Mouse (Mus musculus) mesoderm, embryonic 11.5 days (tissue): Measurements from ENCODE around the gene Phyhd1.

Experiments used
- DNase-seq: peaks from one replicate; pipeline ENCODE4 v3.0.0-alpha.2; 2012; ENCODE audit warnings: low read depth, low spot score

Phyhd1 gene

DNA sequence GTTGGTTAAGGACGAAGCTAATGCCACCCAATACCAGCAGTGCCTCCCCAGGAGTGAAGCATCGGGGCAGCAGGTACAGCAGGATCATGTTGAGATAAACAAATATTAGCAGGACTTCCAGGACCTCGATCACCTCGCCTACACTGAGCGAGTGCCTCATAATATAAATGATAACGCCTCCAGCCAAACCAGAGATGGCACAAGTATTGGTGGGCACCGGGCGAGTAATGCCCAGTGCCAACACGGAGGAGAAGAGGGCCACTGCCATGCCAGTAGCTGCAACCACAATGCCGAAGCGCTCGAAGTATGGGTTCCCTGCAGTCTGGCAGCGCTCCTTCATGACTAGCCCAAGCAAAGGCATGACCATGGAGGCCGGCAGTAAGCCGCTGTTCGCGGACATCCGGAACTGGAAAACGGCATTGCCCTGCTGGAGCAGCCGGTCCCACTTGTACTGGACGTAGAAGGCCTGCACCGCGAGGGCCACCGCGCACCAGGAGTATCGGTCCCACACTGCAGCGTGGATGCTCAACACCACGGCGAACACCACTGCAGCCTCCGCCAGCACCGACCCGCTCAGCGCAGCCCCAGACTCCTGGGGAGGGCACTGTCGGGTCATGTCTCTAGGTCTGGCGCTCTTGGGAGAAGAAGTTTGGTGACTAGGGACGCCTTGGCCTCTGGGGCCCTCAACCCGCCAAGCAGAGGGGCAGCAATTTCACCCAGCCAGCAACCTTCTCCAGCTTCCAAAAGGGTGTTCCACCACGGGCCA, 19.6 kb downstream of the Phyhd1 start:
- DNase-seq, result no peak

DNA sequence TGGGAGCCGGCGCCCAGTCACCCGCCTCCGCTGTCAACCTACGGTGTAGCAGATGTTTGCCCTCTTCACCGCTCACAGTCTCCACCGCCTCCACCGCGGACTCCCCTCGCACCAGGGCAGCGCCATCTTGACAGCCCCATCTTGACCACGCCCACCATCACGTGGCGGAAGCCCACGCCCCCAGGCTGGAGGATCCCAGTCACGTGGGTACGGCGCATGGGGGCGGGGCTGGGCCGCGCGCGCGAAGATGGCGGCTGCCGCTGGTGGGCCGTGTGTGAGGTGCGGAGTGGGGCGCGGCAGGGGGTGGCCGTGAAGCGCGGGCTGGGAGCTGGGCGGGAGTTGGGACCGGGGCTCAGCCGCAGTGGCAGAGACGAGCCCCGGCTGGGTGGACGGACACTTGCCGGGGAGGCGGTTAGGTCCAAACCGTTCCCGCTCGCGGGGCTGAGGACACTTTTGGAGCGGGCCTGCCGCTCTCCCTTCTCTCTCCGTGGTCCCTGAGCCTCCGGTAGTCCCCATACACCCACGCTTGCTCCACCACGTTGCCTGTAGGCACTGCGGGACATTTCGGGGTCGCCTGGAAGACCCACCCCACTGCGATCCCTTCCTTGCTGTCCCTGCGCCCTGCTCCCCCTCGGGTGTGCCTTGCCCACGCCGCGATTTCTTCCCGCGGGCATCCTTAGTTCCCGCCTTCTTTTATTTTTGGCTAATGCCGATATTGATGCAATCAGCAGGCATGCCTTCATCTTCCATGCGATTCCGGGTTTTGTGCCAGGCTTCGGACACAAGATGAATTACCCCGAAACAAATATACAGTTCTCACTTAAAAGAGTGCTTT, 20.4 kb downstream of the Phyhd1 start, which contains the start of the genes Dolk and Nup188:
Dolk (minus strand) TSS at position 143 of the 835 bp plus-strand sequence.
Nup188 (plus strand) TSS at position 206 of the 835 bp plus-strand sequence.
- peak; percentile 97 for DNase-seq

DNA sequence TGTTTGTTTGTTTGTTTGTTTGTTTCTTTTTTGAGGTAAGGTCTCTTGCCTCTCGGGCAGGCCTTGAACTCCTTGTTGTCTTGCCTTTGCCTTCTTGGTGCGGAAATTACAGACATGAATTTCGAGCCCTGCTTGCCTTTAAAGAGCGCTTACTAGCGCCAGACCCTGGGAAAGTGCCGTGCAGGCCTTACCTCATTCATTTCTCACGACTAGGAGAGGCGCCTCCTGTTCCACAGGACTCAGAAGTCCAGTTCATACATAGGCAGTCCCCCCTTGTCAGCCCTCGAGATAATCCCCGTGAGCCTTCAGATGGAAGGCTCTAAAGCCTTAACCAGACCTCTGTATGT, 21.0 kb downstream of the Phyhd1 start:
- peak; percentile 32 for DNase-seq

DNA sequence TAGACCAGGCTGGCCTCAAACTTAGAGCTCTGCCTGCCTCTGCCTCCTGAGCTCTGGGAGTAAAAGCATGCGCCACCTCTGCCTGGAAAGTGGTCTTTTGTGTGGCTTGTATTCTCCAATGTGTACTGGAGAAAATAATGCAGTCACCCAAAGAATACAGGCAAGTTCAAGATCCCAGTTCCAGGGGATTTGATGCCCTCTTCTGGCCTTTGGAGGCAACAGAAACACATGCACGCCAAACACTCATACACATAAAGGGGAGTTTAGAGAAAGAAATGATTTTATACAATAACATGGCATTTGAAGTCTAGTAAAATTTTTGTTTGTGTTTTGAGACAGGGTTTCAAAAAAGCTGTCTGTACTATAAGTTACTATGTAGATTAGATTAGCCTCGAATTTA, 33.5 kb downstream of the Phyhd1 start:
- DNase-seq, result no peak

DNA sequence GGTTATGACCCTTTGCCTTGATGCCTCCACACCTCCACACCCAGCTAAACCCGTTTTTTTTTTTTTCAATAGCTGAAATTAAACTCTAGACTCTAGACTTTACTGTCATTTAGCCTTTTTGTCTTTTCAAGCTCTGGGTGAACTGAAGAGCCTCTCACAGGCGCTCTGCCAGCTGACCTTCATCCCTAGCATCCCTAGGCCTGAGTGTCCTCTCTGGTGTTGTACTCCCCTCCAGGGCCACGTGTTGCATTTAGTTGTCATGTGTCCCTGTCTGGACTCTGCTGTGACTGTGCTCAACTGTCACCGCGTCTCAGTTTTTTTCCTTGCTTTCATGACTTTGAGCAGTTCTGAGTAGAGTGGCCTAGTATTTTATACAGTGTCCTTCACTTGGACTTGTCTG, 34.0 kb downstream of the Phyhd1 start:
- no peak for DNase-seq

DNA sequence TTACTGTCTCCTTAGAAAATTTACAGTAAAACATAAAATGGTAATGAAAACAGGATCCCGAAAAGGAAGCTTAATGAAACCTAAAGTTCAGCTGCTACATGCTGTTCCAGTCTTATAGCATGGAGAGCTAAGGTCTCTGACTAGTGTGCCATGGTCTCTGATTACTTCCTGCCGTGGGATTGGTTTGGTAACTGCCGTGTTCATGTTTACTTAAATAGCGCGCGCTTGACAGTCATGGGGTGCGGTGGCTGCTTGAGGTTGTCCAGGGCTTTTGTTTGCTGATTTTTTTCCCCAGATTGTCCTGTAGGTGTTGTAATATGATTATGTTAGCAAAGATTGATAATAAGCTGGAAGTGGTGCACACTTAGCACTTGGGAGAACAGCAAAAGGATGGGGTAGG, 40.1 kb downstream of the Phyhd1 start:
- DNase-seq, result no peak

DNA sequence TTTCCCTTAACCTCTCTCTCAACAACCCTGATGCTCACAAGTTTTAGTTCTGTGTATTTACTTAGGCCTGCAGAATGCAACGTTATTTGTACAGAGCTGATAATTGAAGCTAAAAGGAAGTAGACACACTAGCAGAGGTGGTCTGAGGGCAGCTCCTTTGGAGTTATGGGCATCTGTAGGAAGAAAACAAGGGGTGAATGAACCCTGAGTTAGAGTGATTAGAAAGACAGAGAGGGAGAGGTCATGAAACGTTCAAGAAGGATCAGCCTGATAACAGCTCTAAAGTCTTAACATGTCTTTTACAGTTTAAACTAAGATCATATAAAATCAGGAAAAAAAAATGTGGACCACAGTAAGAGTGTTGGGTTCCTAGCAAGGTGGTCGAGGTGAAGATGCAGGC, 43.3 kb downstream of the Phyhd1 start:
- no peak for DNase-seq

DNA sequence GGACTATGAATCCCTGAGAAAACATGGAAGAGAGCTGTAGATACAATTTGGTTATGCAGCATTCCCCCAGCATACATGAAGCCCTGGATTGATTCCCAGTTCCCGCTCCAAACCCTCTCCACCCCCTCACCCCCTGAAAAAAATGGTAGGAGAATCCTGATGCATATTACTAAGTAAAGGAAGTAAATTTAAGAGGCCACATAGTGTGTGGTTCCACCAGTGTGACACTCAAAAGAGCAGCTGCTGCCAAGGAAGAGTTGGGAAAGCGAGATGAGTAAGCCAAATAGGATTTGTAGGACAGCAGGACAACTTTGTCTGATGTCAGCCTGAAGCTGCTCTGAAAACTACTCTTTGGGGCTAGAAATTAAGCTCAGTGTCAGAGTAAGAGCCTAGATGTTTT, 45.5 kb downstream of the Phyhd1 start:
- DNase-seq, result no peak

DNA sequence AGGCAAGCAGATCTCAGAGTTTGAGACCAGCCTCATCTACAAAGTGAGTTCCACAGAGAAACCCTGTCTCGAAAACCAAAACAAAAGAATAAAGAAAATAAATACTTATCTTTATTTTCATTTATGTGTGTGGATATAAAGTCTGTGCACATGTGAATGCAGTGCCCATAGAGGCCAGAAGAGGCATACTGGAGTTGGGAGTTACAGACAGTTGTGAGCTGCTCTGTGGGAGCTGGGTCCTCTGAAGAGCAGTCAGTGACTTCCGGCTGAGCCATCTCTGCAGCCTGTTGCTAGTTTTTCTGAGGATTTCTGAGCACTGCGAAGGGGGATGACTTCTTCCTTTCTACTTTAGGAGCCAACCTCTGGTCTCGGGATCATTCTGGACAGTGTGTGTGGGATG, 50.1 kb downstream of the Phyhd1 start:
- DNase-seq, result peak; percentile 4

DNA sequence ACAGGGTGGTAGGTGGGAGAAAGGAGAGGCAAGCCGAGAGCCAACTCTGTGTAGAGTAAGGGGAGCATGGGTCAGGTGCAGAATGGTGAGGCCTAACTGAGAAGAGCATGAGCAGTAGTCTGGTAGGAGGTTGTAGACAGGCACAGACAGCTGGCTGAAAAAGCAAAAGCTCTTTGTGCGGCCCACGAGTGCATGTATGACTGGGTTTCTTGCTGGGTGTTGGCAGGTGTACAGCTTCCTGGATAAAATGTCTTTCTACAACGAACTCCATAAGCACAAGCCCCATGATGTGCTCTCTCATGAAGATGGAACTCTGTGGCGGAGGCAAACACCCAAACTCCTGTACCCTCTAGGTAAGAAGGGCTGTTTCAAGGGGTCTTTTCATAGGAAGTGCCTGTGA, 51.0 kb downstream of the Phyhd1 start:
- no peak for DNase-seq

DNA sequence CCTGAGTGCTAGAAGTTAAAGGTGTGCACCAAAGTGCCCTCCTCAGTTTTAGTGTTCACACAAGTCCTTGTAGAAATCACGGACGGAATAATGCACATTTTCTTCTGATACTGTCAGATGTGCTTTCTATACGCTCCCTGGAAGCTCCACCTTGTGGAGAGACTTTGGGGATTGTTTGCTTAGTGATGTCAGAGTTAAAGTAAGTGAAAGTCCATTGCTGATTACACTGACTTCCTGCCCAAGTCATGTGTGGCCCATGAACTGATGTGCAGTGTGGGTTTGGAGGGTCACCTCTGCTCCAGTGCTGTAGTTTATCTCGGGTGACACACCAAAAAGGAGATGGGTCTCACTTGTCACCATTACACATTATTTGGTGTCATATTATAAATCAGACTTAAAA, 53.3 kb downstream of the Phyhd1 start:
- DNase-seq, result no peak

DNA sequence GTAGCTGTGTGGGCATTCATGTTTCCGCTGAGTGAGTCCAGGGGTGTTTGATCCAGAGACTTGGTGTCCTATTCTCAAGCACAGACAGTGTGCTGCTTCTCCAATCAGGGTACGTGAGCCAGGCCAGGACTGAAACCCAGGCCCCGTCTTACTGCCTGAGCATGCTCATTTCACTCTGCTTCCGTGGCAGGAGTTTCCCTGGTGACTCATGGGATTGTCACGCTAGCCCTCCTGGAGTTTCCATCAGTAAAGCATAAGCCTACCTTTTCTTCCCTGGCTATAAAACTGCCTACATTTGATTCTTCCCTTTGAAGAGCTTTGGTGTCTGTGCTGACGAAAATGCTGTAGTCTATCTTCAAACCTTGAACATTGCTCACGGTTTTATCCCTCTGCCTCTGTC, 57.1 kb downstream of the Phyhd1 start:
- no peak for DNase-seq

DNA sequence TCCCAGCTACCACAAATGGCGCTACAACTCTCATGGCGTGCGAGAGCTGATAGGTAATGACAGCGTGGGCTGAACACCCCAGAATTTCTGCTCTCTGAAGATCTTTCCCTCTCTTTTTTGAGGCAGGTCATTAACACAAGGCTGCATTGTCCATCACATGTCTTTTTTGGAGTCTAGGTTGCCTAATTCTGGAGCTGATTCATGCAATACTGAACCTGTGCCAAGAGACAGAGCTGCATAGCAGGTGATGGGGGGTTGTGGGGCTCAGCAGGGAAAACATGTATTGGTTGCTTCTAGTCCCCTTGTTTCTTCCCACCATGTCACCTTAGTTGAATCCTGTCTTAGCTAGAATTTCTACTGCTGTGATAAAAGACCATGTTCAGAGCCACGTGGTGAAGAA, 59.3 kb downstream of the Phyhd1 start:
- no peak for DNase-seq

DNA sequence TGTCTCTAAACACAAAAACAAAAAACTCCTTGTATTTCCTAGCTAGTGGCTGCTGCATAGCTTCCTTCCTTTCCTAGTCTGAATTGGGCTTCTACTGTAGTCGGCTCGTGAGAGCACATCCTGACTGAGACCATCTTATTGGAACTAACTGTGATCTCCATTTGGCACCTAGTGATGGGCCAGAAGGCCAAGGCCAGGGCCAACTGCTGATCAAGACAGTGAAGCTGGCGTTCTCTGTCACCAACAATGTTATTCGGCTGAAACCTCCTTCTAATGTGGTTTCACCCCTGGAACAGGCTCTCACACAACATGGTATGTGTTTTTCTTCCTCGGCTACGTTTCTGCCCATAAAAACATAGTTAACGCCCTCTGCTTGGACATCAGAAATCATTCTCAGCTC, 61.3 kb downstream of the Phyhd1 start:
- DNase-seq, result no peak

DNA sequence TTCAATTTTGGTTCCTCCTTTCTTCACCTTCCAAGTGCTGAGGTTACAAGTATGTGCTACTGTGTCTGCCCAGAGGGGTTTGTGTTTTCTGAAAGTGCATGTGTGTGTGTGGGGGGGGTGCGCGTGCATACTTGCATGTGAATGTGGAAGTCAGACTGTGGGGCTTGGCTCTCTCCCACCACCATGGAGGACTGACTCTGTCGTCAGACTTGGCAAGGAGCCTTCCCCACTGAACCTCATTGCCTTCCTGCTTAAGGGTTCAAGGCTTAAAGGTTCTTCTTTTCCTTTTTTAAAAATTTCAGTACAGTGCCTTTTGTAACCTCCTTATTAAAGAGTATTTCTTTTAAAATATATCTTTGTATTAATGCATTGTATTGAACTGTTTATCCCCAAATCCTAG, 62.8 kb downstream of the Phyhd1 start:
- DNase-seq, result no peak
